Mouse (Mus musculus) adrenal gland, postnatal 25 days (tissue): ENCODE measurements at regions not wholly inside any gene's neighbourhood (a gene's known extent, or its start where the extent isn't known, plus 50 kb on each side); places are given as distances from the start of the nearest gene placed in this dataset.
A peak's percentile ranks its signal among the peaks of the same experiment; 100 is the strongest.
"Not testable (repeated sequence)": the region's sequence is repeated elsewhere in the genome, so short reads cannot be mapped to it uniquely, and the experiment has no call there.

Experiments
- DNase-seq: peaks from one replicate; pipeline ENCODE4 v3.0.0; 2021; ENCODE audit warnings: mixed read lengths

- DNase-seq = peak; percentile 71
These were observed 80.1 kb upstream of the Riok2 start for GRCm38 (mm10) chr17:17293932-17294534.

DNA sequence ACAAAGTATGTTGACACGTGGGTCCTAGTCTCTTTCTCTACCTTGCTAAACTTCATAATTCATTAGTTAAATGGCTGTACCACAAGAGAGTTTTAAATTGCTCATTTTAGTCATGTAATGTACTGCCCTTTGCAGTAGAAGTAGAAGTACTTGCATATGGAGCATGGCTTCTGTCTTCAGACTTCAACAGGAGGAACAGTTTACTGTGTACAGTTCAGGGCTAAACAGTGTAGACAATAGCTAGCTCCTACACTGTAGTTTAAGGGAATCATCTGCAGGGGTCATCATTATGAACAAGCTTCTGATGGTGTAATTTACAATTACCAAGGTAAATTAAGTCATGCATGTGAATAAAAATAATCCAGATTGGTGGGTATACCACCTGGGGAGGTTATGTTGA lies 79.1 kb upstream of the Riok2 start:
- DNase-seq = not testable (repeated sequence)

- not testable (repeated sequence) for DNase-seq
These were observed 70.6 kb upstream of the Riok2 start for GRCm38 (mm10) chr17:17303496-17303895.
